Mouse (Mus musculus) heart, embryonic 11.5 days (tissue): ENCODE data around the gene Spata19. TPM values are rescaled to one million over a fixed set of nuclear protein-coding genes. Genes with fewer than 3 reads are reported as not detected.

ENCODE experiments used
- polyA plus RNA-seq: library from polyadenylated mRNA; unstranded; fragments of >200 nt; fragmentation: Nextera tagmentation; extraction: Ambion mirVana; gene quantifications from 2 replicates; pipeline ENCODE4 v1.2.1, GENCODE M21; 2014

Gene Spata19
- polyA plus RNA-seq, 1 experiment from 2014 or later = not detected

Other genes with a start within 250 kb of the Spata19 start
- 50.1 and 56.1 TPM in 2 replicates for gene Jam3, start 241.4 kb upstream of the Spata19 start, polyA plus RNA-seq
- gene Igsf9b, start 97.6 kb upstream of the Spata19 start, polyA plus RNA-seq = 1.7 and 2.8 TPM in 2 replicates